Mouse (Mus musculus) midbrain, embryonic 10.5 days (tissue): ENCODE measurements at regions not wholly inside any gene's neighbourhood (a gene's known extent, or its start where the extent isn't known, plus 50 kb on each side); places are given as distances from the start of the nearest gene placed in this dataset.

ENCODE experiments used
- DNase-seq: peaks from one replicate; pipeline ENCODE4 v3.0.0-alpha.2; 2017; ENCODE audit warnings: low spot score
- H3K27ac ChIP-seq: fragments of 300-500 bp; sonication (generic); replicated peaks from 2 replicates; pipeline ENCODE4 v1.5.1; 2016; ENCODE audit warnings: mild to moderate bottlenecking
- H3K27me3 ChIP-seq: fragments of 300-500 bp; sonication (generic); 2 replicates; pipeline ENCODE4 v1.6.1; 2016; ENCODE audit warnings: low read depth, mild to moderate bottlenecking; ENCODE audit not compliant: poor library complexity, severe bottlenecking
- H3K36me3 ChIP-seq: fragments of 300-500 bp; sonication (generic); 2 replicates; pipeline ENCODE4 v1.6.1; 2016; ENCODE audit warnings: mild to moderate bottlenecking, moderate library complexity
- H3K4me1 ChIP-seq: fragments of 300-500 bp; sonication (generic); 2 replicates; pipeline ENCODE4 v1.6.1; 2016
- H3K4me3 ChIP-seq: fragments of 300-500 bp; sonication (generic); 2 replicates; pipeline ENCODE4 v1.5.1; 2016; ENCODE audit warnings: mild to moderate bottlenecking, moderate library complexity
- H3K9me3 ChIP-seq: fragments of 300-500 bp; sonication (generic); replicated peaks from 2 replicates; pipeline ENCODE4 v1.6.1; 2016; ENCODE audit warnings: mild to moderate bottlenecking
- WGBS: fragments of 180-500 bp; shearing (Covaris S2); methylation state at CpG from one replicate; pipeline ENCODE4 v1.1.7; 2016; 5-methylcytosine and 5-hydroxymethylcytosine counted together

GRCm38 (mm10) chr19:33042760-33043159 is 285.5 kb downstream of the Pten start:
- Histone ChIP-seq H3K4me3 (no peak overlapping the region), H3K36me3 (no peaks in the 10 kb centered on the region), H3K27ac (no peak overlapping the region), H3K27me3 (0 out of 2 replicates have a peak, but pooled peaks cover 4% of the 10 kb centered on the region), H3K9me3 (no peaks in the 10 kb centered on the region), H3K4me1 (no peaks in the 10 kb centered on the region)
- 95% methylated on average over 2 of the region's 2 CpGs for WGBS
- no peak for DNase-seq

- WGBS: 87% methylated on average over 3 of the region's 3 CpGs
- no peaks in the 10 kb centered on the region for H3K36me3 ChIP-seq
- DNase-seq: no peak
- peaks cover 7% of the 10 kb centered on the region; the same call in 1 of the 2 replicates for H3K4me1 ChIP-seq
- H3K4me3 ChIP-seq: no peak overlapping the region
- no peak overlapping the region for H3K27ac ChIP-seq
- no peaks in the 10 kb centered on the region for H3K9me3 ChIP-seq
- H3K27me3 ChIP-seq: no peaks in the 10 kb centered on the region
These were observed 286.4 kb downstream of the Pten start for GRCm38 (mm10) chr19:33043696-33044095.

GRCm38 (mm10) chr19:33048754-33049442 is 291.6 kb downstream of the Pten start:
- no peaks in the 10 kb centered on the region for H3K36me3 ChIP-seq
- peaks cover 18% of the 10 kb centered on the region; the same call in 1 of the 2 replicates for H3K4me1 ChIP-seq
- H3K27me3 ChIP-seq: no peaks in the 10 kb centered on the region
- WGBS: 63% methylated on average over 9 of the region's 9 CpGs
- H3K27ac ChIP-seq: no peak overlapping the region
- no peaks in the 10 kb centered on the region for H3K9me3 ChIP-seq
- DNase-seq: no peak
- no peak overlapping the region for H3K4me3 ChIP-seq

- DNase-seq: no peak
- Histone ChIP-seq H3K27ac (no peak overlapping the region), H3K27me3 (no peaks in the 10 kb centered on the region), H3K4me1 (peaks cover 13% of the 10 kb centered on the region; the same call in 1 of the 2 replicates), H3K9me3 (no peaks in the 10 kb centered on the region), H3K36me3 (no peaks in the 10 kb centered on the region), H3K4me3 (no peak overlapping the region)
- 64% methylated on average over 4 of the region's 4 CpGs for WGBS
These were observed 296.0 kb downstream of the Pten start for GRCm38 (mm10) chr19:33053199-33053867.

- Histone ChIP-seq H3K4me1 (no peaks in the 10 kb centered on the region), H3K27me3 (no peaks in the 10 kb centered on the region), H3K4me3 (no peak overlapping the region), H3K27ac (no peak overlapping the region), H3K36me3 (no peaks in the 10 kb centered on the region), H3K9me3 (no peaks in the 10 kb centered on the region)
- DNase-seq: no peak
- 72% methylated on average over 10 of the region's 10 CpGs for WGBS
These were observed 299.1 kb downstream of the Pten start for GRCm38 (mm10) chr19:33056372-33056791.

- Histone ChIP-seq H3K9me3 (no peaks in the 10 kb centered on the region), H3K36me3 (no peaks in the 10 kb centered on the region), H3K27ac (no peak overlapping the region), H3K4me3 (no peak overlapping the region), H3K4me1 (peaks cover 15% of the 10 kb centered on the region), H3K27me3 (no peaks in the 10 kb centered on the region)
- DNase-seq: no peak
These were observed 303.7 kb downstream of the Pten start for GRCm38 (mm10) chr19:33061006-33061405.

- H3K36me3 ChIP-seq: no peaks in the 10 kb centered on the region
- peaks cover 15% of the 10 kb centered on the region for H3K4me1 ChIP-seq
- no peak overlapping the region for H3K27ac ChIP-seq
- no peaks in the 10 kb centered on the region for H3K27me3 ChIP-seq
- 86% methylated on average over 8 of the region's 8 CpGs for WGBS
- H3K9me3 ChIP-seq: no peaks in the 10 kb centered on the region
- no peak overlapping the region for H3K4me3 ChIP-seq
- no peak for DNase-seq
These were observed 305.1 kb downstream of the Pten start for GRCm38 (mm10) chr19:33062165-33063058.

- H3K27ac ChIP-seq: no peak overlapping the region
- no peaks in the 10 kb centered on the region for H3K27me3 ChIP-seq
- peaks cover 22% of the 10 kb centered on the region for H3K4me1 ChIP-seq
- no peak overlapping the region for H3K4me3 ChIP-seq
- WGBS: 72% methylated on average over 19 of the region's 19 CpGs
- no peaks in the 10 kb centered on the region for H3K36me3 ChIP-seq
- no peaks in the 10 kb centered on the region for H3K9me3 ChIP-seq
- DNase-seq: no peak
These were observed 308.2 kb downstream of the Pten start for GRCm38 (mm10) chr19:33065274-33066200.

GRCm38 (mm10) chr19:33068351-33068955 is 311.2 kb downstream of the Pten start:
- Histone ChIP-seq H3K4me3 (no peak overlapping the region), H3K27me3 (no peaks in the 10 kb centered on the region), H3K4me1 (peaks cover 19% of the 10 kb centered on the region), H3K27ac (no peak overlapping the region), H3K36me3 (no peaks in the 10 kb centered on the region), H3K9me3 (no peaks in the 10 kb centered on the region)
- WGBS: 74% methylated on average over 11 of the region's 11 CpGs
- DNase-seq: no peak

- Histone ChIP-seq H3K4me1 (peaks cover 12% of the 10 kb centered on the region), H3K4me3 (no peak overlapping the region), H3K27me3 (no peaks in the 10 kb centered on the region), H3K9me3 (no peaks in the 10 kb centered on the region), H3K36me3 (no peaks in the 10 kb centered on the region), H3K27ac (no peak overlapping the region)
- no peak for DNase-seq
- WGBS: 73% methylated on average over 6 of the region's 6 CpGs
These were observed 312.5 kb downstream of the Pten start for GRCm38 (mm10) chr19:33069761-33070160.

GRCm38 (mm10) chr19:33072299-33072698 is 315.0 kb downstream of the Pten start:
- Histone ChIP-seq H3K36me3 (no peaks in the 10 kb centered on the region), H3K27me3 (no peaks in the 10 kb centered on the region), H3K4me3 (no peak overlapping the region), H3K27ac (no peak overlapping the region), H3K9me3 (no peaks in the 10 kb centered on the region), H3K4me1 (peaks cover 7% of the 10 kb centered on the region)
- WGBS: 75% methylated on average over 2 of the region's 2 CpGs
- DNase-seq: no peak

- H3K4me1 ChIP-seq: no peaks in the 10 kb centered on the region
- H3K4me3 ChIP-seq: no peak overlapping the region
- no peak overlapping the region for H3K27ac ChIP-seq
- H3K9me3 ChIP-seq: no peaks in the 10 kb centered on the region
- WGBS: 84% methylated on average over 4 of the region's 4 CpGs
- H3K36me3 ChIP-seq: no peaks in the 10 kb centered on the region
- no peak for DNase-seq
- no peaks in the 10 kb centered on the region for H3K27me3 ChIP-seq
These were observed 317.2 kb downstream of the Rnls start for GRCm38 (mm10) chr19:33074907-33075306.
